Mouse (Mus musculus) heart, postnatal 0 days (tissue): ENCODE results near the gene Pard3b.

Experiments used
- CTCF ChIP-seq: IDR thresholded peaks from 2 replicates; pipeline ENCODE4 v1.5.1; 2016; ENCODE audit warnings: antibody characterized with exemption, control low read depth, low read depth
- EP300 ChIP-seq: IDR thresholded peaks from 2 replicates; pipeline ENCODE4 v1.6.1; 2016; ENCODE audit warnings: antibody characterized with exemption, low read depth

- no peak for TF ChIP-seq EP300
- no peak for TF ChIP-seq CTCF
Measured at GRCm38 (mm10) chr1:62334196-62334595, 695.6 kb downstream of the Pard3b start.
